Mouse (Mus musculus) lung, postnatal 0 days (tissue): ENCODE data around the gene Olfr1340.

ENCODE experiments used
- CTCF ChIP-seq: IDR thresholded peaks from 2 replicates; pipeline ENCODE4 v1.5.1; 2016; ENCODE audit warnings: antibody characterized with exemption, mild to moderate bottlenecking
- EP300 ChIP-seq: IDR thresholded peaks from 2 replicates; pipeline ENCODE4 v1.6.1; 2016; ENCODE audit warnings: antibody characterized with exemption, mild to moderate bottlenecking, control low read depth

GRCm38 (mm10) chr4:118719838-118720237 lies at the start of gene Olfr1340:
- no peak for TF ChIP-seq CTCF
- no peak for TF ChIP-seq EP300
